Mouse (Mus musculus) small intestine, adult 2 months (tissue): ENCODE measurements around the gene Inmt.
"Not testable (repeated sequence)": the region's sequence is repeated elsewhere in the genome, so short reads cannot be mapped to it uniquely, and the experiment has no call there.

Source experiments
- CTCF ChIP-seq: fragments of 200-500 bp; IDR thresholded peaks from 2 replicates; pipeline ENCODE4 v1.5.1; 2012; ENCODE audit warnings: low read depth, mild to moderate bottlenecking, control low read depth, inconsistent platforms, low read length, moderate library complexity, mixed read lengths; ENCODE audit not compliant: insufficient replicate concordance, insufficient read length; ENCODE audit errors: extremely low read depth
- POLR2A ChIP-seq: fragments of 200-500 bp; IDR thresholded peaks from 2 replicates; pipeline ENCODE4 v1.6.1; 2012; ENCODE audit warnings: low read depth, mild to moderate bottlenecking, control low read depth, inconsistent platforms, low read length, moderate library complexity

DNA sequence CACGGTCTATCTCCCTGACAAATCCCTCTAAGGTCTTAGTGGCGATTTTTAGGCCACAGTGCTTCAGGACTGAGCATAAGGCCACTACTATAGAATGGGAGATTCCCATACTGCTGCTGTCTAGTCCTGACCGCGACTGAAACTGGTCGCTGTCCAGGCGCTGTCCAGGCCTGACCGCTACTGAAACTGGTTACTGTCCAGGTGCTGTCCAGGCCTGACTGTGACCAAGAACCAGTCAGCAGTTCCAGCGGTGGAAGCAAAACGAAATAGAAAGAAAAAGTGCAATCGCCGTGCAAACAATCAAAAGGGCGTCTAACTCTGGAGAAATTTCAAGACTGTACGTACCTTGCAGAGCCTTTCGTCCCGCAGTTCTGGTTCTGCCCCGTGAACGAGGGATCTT lies 13.0 kb upstream of the Inmt start:
- not testable (repeated sequence) for TF ChIP-seq CTCF, POLR2A
